Mouse (Mus musculus) testis, adult 2 months (tissue): ENCODE measurements around the gene Trim38.

Experiments used
- CTCF ChIP-seq: fragments of 200-500 bp; IDR thresholded peaks from 2 replicates; pipeline ENCODE4 v1.5.1; 2012; ENCODE audit warnings: low read depth, mild to moderate bottlenecking, inconsistent platforms, low read length, moderate library complexity; ENCODE audit not compliant: control insufficient read depth, insufficient read depth, insufficient replicate concordance
- POLR2A ChIP-seq: fragments of 200-500 bp; IDR thresholded peaks from 2 replicates; pipeline ENCODE4 v1.6.1; 2012; ENCODE audit warnings: low read depth, mild to moderate bottlenecking, inconsistent platforms, low read length, moderate library complexity; ENCODE audit not compliant: control insufficient read depth

- TF ChIP-seq CTCF (no peak), POLR2A (no peak)
Observed at GRCm38 (mm10) chr13:23729706-23730105, 40.0 kb upstream of the Trim38 start.
